ENCODE assay signal across 8 mouse cellular contexts in genomic region chr17:28313212-28313879, GRCm38 (mm10). TPM values are rescaled to one million over a fixed set of nuclear protein-coding genes. Genes with fewer than 3 reads are reported as not detected.
DNase-seq lines count a peak whose midpoint lies in the region; ATAC-seq lines count a peak whose summit lies in the region.

Gene Fance, plus strand, starts transcription at chr17:28313519.

- peak; percentile 95 for DNase-seq in T-cell, adult 2 months (ENCODE audit: low spot score)
- peak; percentile 91 to 96 for DNase-seq in cerebellum, postnatal 36 days
- peak; percentile 88 to 92 for DNase-seq in frontal cortex, postnatal 36 days (ENCODE audit: low spot score in 2 of 2)
- DNase-seq in left cerebral cortex, adult 11 months (ENCODE audit: low spot score) = peak; percentile 90
- peak; percentile 96 to 98 for DNase-seq in lung, postnatal 4 days
- peak; percentile 99 for DNase-seq in retina, postnatal 7 days (ENCODE audit: low read depth, low spot score)
- peak; percentile 70 for DNase-seq in urinary bladder, adult 2 months (ENCODE audit: low spot score)

- peak within 1 kb of the TSS; percentile 68 for H3K4me3 ChIP-seq in hindbrain, embryonic 15.5 days

- H3K36me3 ChIP-seq in hindbrain, embryonic 15.5 days = peaks cover 6% of the 10 kb centered on the region; the same call in 1 of the 2 replicates

- ATAC-seq in hindbrain, embryonic 15.5 days (ENCODE audit: low FRiP score, low read depth) = peak; percentile 98

- H3K9me3 ChIP-seq in hindbrain, embryonic 15.5 days = no peaks in the 10 kb centered on the region

- H3K27ac ChIP-seq in hindbrain, embryonic 15.5 days (replicated peaks) = peak within 1 kb of the TSS; percentile 89

- peaks cover 30% of the 10 kb centered on the region for H3K4me1 ChIP-seq in hindbrain, embryonic 15.5 days (replicated peaks)

- H3K4me2 ChIP-seq in hindbrain, embryonic 15.5 days = peak within 1 kb of the TSS; percentile 80

- WGBS in hindbrain, embryonic 15.5 days = under 1% methylated on average over 65 of the region's 69 CpGs

- H3K9ac ChIP-seq in hindbrain, embryonic 15.5 days = peak within 1 kb of the TSS; percentile 79

- no peaks in the 10 kb centered on the region for H3K27me3 ChIP-seq in hindbrain, embryonic 15.5 days

RNA-seq across cellular contexts. Expression of gene Fance, which starts in this region (rescaled TPM):
- polyA plus RNA-seq in hindbrain, embryonic 15.5 days (2015; fragmentation: Nextera tagmentation; extraction: Ambion mirVana) = 25.5 and 26.2 TPM in 2 replicates
- 11.6 and 18.0 TPM in 2 replicates for polyA plus RNA-seq in urinary bladder, adult 2 months (2012; rRNA removed)

Comparison
In these comparisons a context has a peak if more than half of its experiments do, and no peak if none do; other contexts are left out.
1. Peak in every context shown above with its lines: DNase-seq, ATAC-seq, H3K4me3 ChIP-seq and H3K27ac ChIP-seq.